Mouse (Mus musculus): ENCODE results near the gene Krtap15. TPM values are rescaled to one million over a fixed set of nuclear protein-coding genes. Genes with fewer than 3 reads are reported as not detected.

Gene Krtap15
- total RNA-seq (2021) = not detected

- no peak for DNase-seq
- intact Hi-C loops (cut with DNase I) = loop anchor here (10.0 kb wide), 1 partner anchor 425 kb away; no protein-coding TSS in a partner anchor
Measured at GRCm38 (mm10) chr16:88820066-88820465, at the start of gene Krtap15. TSS of gene Krtap15 (plus strand) at chr16:88820215.

- intact Hi-C loops (cut with DNase I) = no loop called here
- DNase-seq = no peak
Measured at GRCm38 (mm10) chr16:88774106-88774505, 45.9 kb upstream of the Krtap15 start, which contains the start of gene 2310057N15Rik. TSS of gene 2310057N15Rik (minus strand) at chr16:88774206.

GRCm38 (mm10) chr16:88777596-88777995, 42.4 kb upstream of the Krtap15 start, which contains the start of gene Gm5965:
TSS of gene Gm5965 (plus strand) at chr16:88777896.
- DNase-seq = no peak
- intact Hi-C loops (cut with DNase I) = no loop called here

- intact Hi-C loops (cut with DNase I) = no loop called here
- no peak for DNase-seq
Measured at GRCm38 (mm10) chr16:88786786-88787185, 33.2 kb upstream of the Krtap15 start.

- DNase-seq = no peak
- intact Hi-C loops (cut with DNase I) = no loop called here
Measured at GRCm38 (mm10) chr16:88811827-88812226, 8.2 kb upstream of the Krtap15 start, which contains the start of gene Gm20741. TSS of gene Gm20741 (minus strand) at chr16:88812220.

GRCm38 (mm10) chr16:88823736-88824135, 3.7 kb downstream of the Krtap15 start:
- intact Hi-C loops (cut with DNase I) = loop anchor here (10.0 kb wide), 1 partner anchor 429 kb away; no protein-coding TSS in a partner anchor
- peak; percentile 3 to 8 for DNase-seq

- intact Hi-C loops (cut with DNase I) = loop anchor here (10.0 kb wide), 1 partner anchor 431 kb away; no protein-coding TSS in a partner anchor
- no peak for DNase-seq
Measured at GRCm38 (mm10) chr16:88826095-88826652, 6.2 kb downstream of the Krtap15 start, which contains the start of gene Krtap14. TSS of gene Krtap14 (minus strand) at chr16:88826145.

- DNase-seq = no peak
- intact Hi-C loops (cut with DNase I) = loop anchor here (10.0 kb wide), 1 partner anchor 432 kb away; no protein-coding TSS in a partner anchor
Measured at GRCm38 (mm10) chr16:88826978-88827377, 7.0 kb downstream of the Krtap15 start.

- no peak for DNase-seq
- intact Hi-C loops (cut with DNase I) = no loop called here
Measured at GRCm38 (mm10) chr16:88847363-88847762, 27.3 kb downstream of the Krtap15 start.

- DNase-seq = no peak
- intact Hi-C loops (cut with DNase I) = no loop called here
Measured at GRCm38 (mm10) chr16:88848558-88848957, 28.5 kb downstream of the Krtap15 start.

- DNase-seq = peak; percentile 7 to 14
- intact Hi-C loops (cut with DNase I) = no loop called here
Measured at GRCm38 (mm10) chr16:88851450-88851849, 31.4 kb downstream of the Krtap15 start.

- DNase-seq = no peak
- intact Hi-C loops (cut with DNase I) = no loop called here
Measured at GRCm38 (mm10) chr16:88864887-88865407, 44.9 kb downstream of the Krtap15 start.

GRCm38 (mm10) chr16:88869311-88869710, 49.3 kb downstream of the Krtap15 start, which contains the start of gene Krtap19-1:
TSS of gene Krtap19-1 (minus strand) at chr16:88869411.
- DNase-seq = no peak
- intact Hi-C loops (cut with DNase I) = no loop called here

- intact Hi-C loops (cut with DNase I) = no loop called here
- no peak for DNase-seq
Measured at GRCm38 (mm10) chr16:88874169-88874568, 54.2 kb downstream of the Krtap15 start, which contains the start of gene Krtap19-2. TSS of gene Krtap19-2 (minus strand) at chr16:88874269.

- DNase-seq = no peak
- intact Hi-C loops (cut with DNase I) = no loop called here
Measured at GRCm38 (mm10) chr16:88877938-88878337, 57.9 kb downstream of the Krtap15 start, which contains the start of gene Krtap19-3. TSS of gene Krtap19-3 (minus strand) at chr16:88878038.

Other genes with a start within 250 kb of the Krtap15 start
- gene Krtap24-1, start 207.9 kb upstream of the Krtap15 start, total RNA-seq (2021) = not detected
- gene 2310079G19Rik, start 192.5 kb upstream of the Krtap15 start, total RNA-seq (2021) = not detected
- gene Krtap26-1, start 172.4 kb upstream of the Krtap15 start, total RNA-seq (2021) = not detected
- gene Krtap27-1, start 148.5 kb upstream of the Krtap15 start, total RNA-seq (2021) = not detected
- not detected for gene 2310061N02Rik, start 112.3 kb upstream of the Krtap15 start, total RNA-seq (2021)
- not detected for gene Krtap13-1, start 91.4 kb upstream of the Krtap15 start, total RNA-seq (2021)
- not detected for gene Krtap13, start 68.6 kb upstream of the Krtap15 start, total RNA-seq (2021)
- not detected for gene 2310034C09Rik, start 61.4 kb upstream of the Krtap15 start, total RNA-seq (2021)
- gene 2310057N15Rik, start 46.0 kb upstream of the Krtap15 start, total RNA-seq (2021) = not detected
- not detected for gene Gm5965, start 42.3 kb upstream of the Krtap15 start, total RNA-seq (2021)
- not detected for gene Gm20741, start 8.0 kb upstream of the Krtap15 start, total RNA-seq (2021)
- gene Krtap14, start 5.9 kb downstream of the Krtap15 start, total RNA-seq (2021) = not detected
- not detected for gene Krtap19-1, start 49.2 kb downstream of the Krtap15 start, total RNA-seq (2021)
- not detected for gene Krtap19-2, start 54.1 kb downstream of the Krtap15 start, total RNA-seq (2021)
- gene Krtap19-3, start 57.8 kb downstream of the Krtap15 start, total RNA-seq (2021) = not detected
- gene Krtap19-4, start 64.9 kb downstream of the Krtap15 start, total RNA-seq (2021) = not detected
- gene Krtap19-5, start 76.2 kb downstream of the Krtap15 start, total RNA-seq (2021) = not detected
- not detected for gene Krtap19-9b, start 112.0 kb downstream of the Krtap15 start, total RNA-seq (2021)
- gene Krtap16-3, start 142.7 kb downstream of the Krtap15 start, total RNA-seq (2021) = not detected
- gene Krtap22-2, start 190.5 kb downstream of the Krtap15 start, total RNA-seq (2021) = not detected
- not detected for gene Gm10229, start 195.1 kb downstream of the Krtap15 start, total RNA-seq (2021)
- gene Krtap6-1, start 211.5 kb downstream of the Krtap15 start, total RNA-seq (2021) = not detected
- not detected for gene Gm10228, start 221.3 kb downstream of the Krtap15 start, total RNA-seq (2021)
- gene Krtap6-5, start 227.7 kb downstream of the Krtap15 start, total RNA-seq (2021) = not detected
- gene 1110025L11Rik, start 243.8 kb downstream of the Krtap15 start, total RNA-seq (2021) = not detected

Data from heart, postnatal 10 days (tissue).